In the genomic region with DNA sequence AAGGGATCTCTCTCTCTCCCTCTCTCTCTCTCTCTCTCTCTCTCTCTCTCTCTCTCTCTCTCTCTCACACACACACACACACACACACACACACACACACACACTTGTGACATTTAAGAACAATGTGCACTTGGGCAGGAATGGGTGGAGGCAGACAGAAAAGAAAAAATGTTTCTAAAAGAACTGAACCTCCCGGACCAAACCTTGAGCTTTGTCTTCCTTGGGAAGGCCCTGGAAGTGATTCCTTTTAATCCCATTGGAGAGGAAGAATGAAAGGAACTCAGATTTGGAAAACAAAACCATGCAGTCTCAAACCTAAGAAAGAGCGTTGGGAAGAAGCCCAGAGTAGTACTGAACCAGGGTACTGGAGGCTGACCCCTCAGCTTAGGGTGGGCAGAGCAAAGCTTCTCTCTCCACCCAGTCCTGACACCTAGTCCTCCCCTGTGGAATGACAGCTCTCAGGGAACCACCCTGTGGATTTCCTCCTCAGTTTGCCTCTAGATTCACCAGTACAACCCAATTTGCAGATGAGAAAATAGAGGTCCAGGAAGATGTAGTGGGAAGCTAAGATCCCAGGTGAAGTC, we compare ENCODE assay signal across 13 mouse cellular contexts.
DNase-seq lines count a peak whose midpoint lies in the region; ATAC-seq and TF ChIP-seq lines count a peak whose summit lies in the region.
"Had no signal": no experiment of that assay in that cellular context is flagged by ENCODE, and none has a peak within 500 bp of the region (broad histone marks: within the 10 kb centered on the region; RNA-seq: fewer than 3 reads in every experiment).

No protein-coding gene starts in this region.

- H3K4me1 ChIP-seq in embryonic facial prominence, embryonic 13.5 days, result peaks cover 13% of the 10 kb centered on the region
- peaks cover 12% of the 10 kb centered on the region for H3K4me1 ChIP-seq in hindbrain, embryonic 13.5 days (replicated peaks)
- H3K4me1 ChIP-seq in midbrain, postnatal 0 days (ENCODE audit: insufficient read depth, low read length), result peaks cover 6% of the 10 kb centered on the region; the same call in 1 of the 2 replicates
- H3K4me1 ChIP-seq: liver, embryonic 15.5 days had no signal

- no peaks in the 10 kb centered on the region; the same call in 1 of the 2 replicates for H3K27me3 ChIP-seq in embryonic facial prominence, embryonic 13.5 days
- H3K27me3 ChIP-seq in hindbrain, embryonic 13.5 days, result no peaks in the 10 kb centered on the region
- no peaks in the 10 kb centered on the region for H3K27me3 ChIP-seq in midbrain, postnatal 0 days (ENCODE audit: insufficient read depth, low read length)
- H3K27me3 ChIP-seq: liver, embryonic 15.5 days had no signal

- no peaks in the 10 kb centered on the region for H3K36me3 ChIP-seq in embryonic facial prominence, embryonic 13.5 days
- H3K36me3 ChIP-seq in hindbrain, embryonic 13.5 days, result no peaks in the 10 kb centered on the region
- no peaks in the 10 kb centered on the region for H3K36me3 ChIP-seq in midbrain, postnatal 0 days (ENCODE audit: insufficient read depth, low read length)
- H3K36me3 ChIP-seq: liver, embryonic 15.5 days had no signal

- no peak for ATAC-seq in embryonic facial prominence, embryonic 13.5 days (ENCODE audit: insufficient number of reproducible peaks, insufficient read depth, low FRiP score, low TSS enrichment, low read depth)
- peak; percentile 68; the same call in 1 of the 2 replicates for ATAC-seq in hindbrain, embryonic 13.5 days (ENCODE audit: low FRiP score)
- ATAC-seq in midbrain, postnatal 0 days (ENCODE audit: low FRiP score), result no peak
- ATAC-seq: activated CD4-positive, CD25-positive, alpha-beta regulatory T cell, adult 4 months had no signal

- no peak for TF ChIP-seq CTCF in midbrain, postnatal 0 days (IDR thresholded peaks at IDR 0.05)

- no peak overlapping the region for H3K4me2 ChIP-seq in embryonic facial prominence, embryonic 13.5 days
- H3K4me2 ChIP-seq in hindbrain, embryonic 13.5 days, result no peak overlapping the region
- H3K4me2 ChIP-seq in midbrain, postnatal 0 days (ENCODE audit: low read depth, low read length, poor library complexity, severe bottlenecking), result no peak overlapping the region
- H3K4me2 ChIP-seq: liver, embryonic 15.5 days had no signal

- no peak overlapping the region for H3K4me3 ChIP-seq in embryonic facial prominence, embryonic 13.5 days
- no peak overlapping the region for H3K4me3 ChIP-seq in hindbrain, embryonic 13.5 days
- no peak overlapping the region for H3K4me3 ChIP-seq in midbrain, postnatal 0 days (ENCODE audit: low read depth, low read length)
- H3K4me3 ChIP-seq: liver, embryonic 15.5 days had no signal

- 0 out of 2 replicates have a peak overlapping the region, but pooled peaks have one; percentile 11 for H3K27ac ChIP-seq in embryonic facial prominence, embryonic 13.5 days
- peak overlapping the region; percentile 75 for H3K27ac ChIP-seq in hindbrain, embryonic 13.5 days
- H3K27ac ChIP-seq in midbrain, postnatal 0 days (ENCODE audit: low read depth, low read length), result peak overlapping the region; percentile 62; the same call in 1 of the 2 replicates
- H3K27ac ChIP-seq: liver, embryonic 15.5 days; stomach, postnatal 0 days had no signal

- peak; percentile 16 for DNase-seq in adipocyte (ENCODE audit: low spot score)
- DNase-seq in midbrain, postnatal 0 days (ENCODE audit: low spot score), result peak; percentile 34
- DNase-seq in heart, adult 18-20 months, result no peak
- no peak for DNase-seq in yolk sac, embryonic 10.5 days (ENCODE audit: low spot score)
- DNase-seq in frontal cortex, postnatal 10 days (ENCODE audit: low spot score in 2 of 2), result no peak
- DNase-seq: cerebellum, postnatal 10 days; gastrocnemius, postnatal 10 days; kidney, adult 18-20 months had no signal

- no peak overlapping the region for H3K9ac ChIP-seq in embryonic facial prominence, embryonic 13.5 days
- H3K9ac ChIP-seq in hindbrain, embryonic 13.5 days, result no peak overlapping the region
- H3K9ac ChIP-seq in midbrain, postnatal 0 days (replicated peaks; ENCODE audit: low read length, poor library complexity, severe bottlenecking), result no peak overlapping the region
- H3K9ac ChIP-seq: liver, embryonic 15.5 days had no signal

- no peaks in the 10 kb centered on the region for H3K9me3 ChIP-seq in embryonic facial prominence, embryonic 13.5 days
- no peaks in the 10 kb centered on the region for H3K9me3 ChIP-seq in hindbrain, embryonic 13.5 days
- no peaks in the 10 kb centered on the region for H3K9me3 ChIP-seq in midbrain, postnatal 0 days (ENCODE audit: low read length)
- H3K9me3 ChIP-seq: liver, embryonic 15.5 days had no signal

- 26% methylated on average over 2 of the region's 2 CpGs for WGBS in embryonic facial prominence, embryonic 13.5 days
- WGBS in hindbrain, embryonic 13.5 days, result 15% methylated on average over 2 of the region's 2 CpGs
- WGBS in midbrain, postnatal 0 days, result 14% methylated on average over 2 of the region's 2 CpGs

Comparison
In these comparisons a context has a peak if more than half of its experiments do, and no peak if none do; other contexts are left out.
1. DNase-seq: peak in adipocyte (single experiment) and midbrain, postnatal 0 days (single experiment); none in heart, adult 18-20 months (0 of 2), yolk sac, embryonic 10.5 days (single experiment) and frontal cortex, postnatal 10 days (0 of 2).
2. H3K27ac ChIP-seq: peak in every context shown above with its lines; median percentile 75 in hindbrain, embryonic 13.5 days; 62 in midbrain, postnatal 0 days; 11 in embryonic facial prominence, embryonic 13.5 days.